Mouse (Mus musculus) forebrain, postnatal 0 days (tissue): Measurements from ENCODE around the gene Hoxb2. TPM values are rescaled to one million over a fixed set of nuclear protein-coding genes. Genes with fewer than 3 reads are reported as not detected.

Experiments used
- ATAC-seq: fragments of 200-750 bp; cut with Nextera tagmentation; 2 replicates; pipeline ENCODE4 v1.8.0; 2017; ENCODE audit warnings: mild to moderate bottlenecking, moderate library complexity
- DNase-seq: peaks from one replicate; pipeline ENCODE4 v3.0.0-alpha.2; 2015
- H3K27ac ChIP-seq: fragments of 300-500 bp; sonication (generic); 2 replicates; pipeline ENCODE4 v1.5.1; 2014; ENCODE audit warnings: low read depth, mild to moderate bottlenecking, antibody characterized with exemption, low read length, moderate library complexity, mixed read lengths
- H3K27me3 ChIP-seq: fragments of 300-500 bp; sonication (generic); 2 replicates; pipeline ENCODE4 v1.6.1; 2014; ENCODE audit warnings: mild to moderate bottlenecking, low read length, mixed read lengths; ENCODE audit not compliant: insufficient read depth
- H3K36me3 ChIP-seq: fragments of 300-500 bp; sonication (generic); 2 replicates; pipeline ENCODE4 v1.6.1; 2014; ENCODE audit warnings: mild to moderate bottlenecking, moderate library complexity; ENCODE audit not compliant: insufficient read depth
- H3K4me1 ChIP-seq: fragments of 300-500 bp; sonication (generic); 2 replicates; pipeline ENCODE4 v1.6.1; 2014; ENCODE audit warnings: antibody characterized with exemption; ENCODE audit not compliant: insufficient read depth
- H3K4me2 ChIP-seq: fragments of 300-500 bp; sonication (generic); 2 replicates; pipeline ENCODE4 v1.6.1; 2014; ENCODE audit warnings: low read depth, mild to moderate bottlenecking, moderate library complexity
- H3K4me3 ChIP-seq: fragments of 300-500 bp; sonication (generic); 2 replicates; pipeline ENCODE4 v1.5.1; 2014; ENCODE audit warnings: low read depth, low read length, mixed read lengths
- H3K9ac ChIP-seq: fragments of 300-500 bp; sonication (generic); 2 replicates; pipeline ENCODE4 v1.6.1; 2014; ENCODE audit warnings: mild to moderate bottlenecking
- H3K9me3 ChIP-seq: fragments of 300-500 bp; sonication (generic); 2 replicates; pipeline ENCODE4 v1.6.1; 2016; ENCODE audit warnings: low read length
- CTCF ChIP-seq: sonication (generic); IDR thresholded peaks from 2 replicates; pipeline ENCODE4 v1.5.1; 2016; ENCODE audit warnings: antibody characterized with exemption, control low read depth, low read depth
- WGBS: fragments of 180-500 bp; shearing (Covaris S2); extraction: QIAGEN DNeasy Blood & Tissue Kit; methylation state at CpG from one replicate; pipeline ENCODE4 v1.1.7; 2014; 5-methylcytosine and 5-hydroxymethylcytosine counted together
- polyA plus RNA-seq: library from polyadenylated mRNA; unstranded; fragments of >200 nt; fragmentation: Nextera tagmentation; extraction: Ambion mirVana; gene quantifications from 2 replicates; pipeline ENCODE4 v1.2.1, GENCODE M21; 2015
- total RNA-seq: library from RNA; depleted of rRNA; stranded (reverse); fragments of >200 nt; gene quantifications from 2 replicates; pipeline ENCODE4 v1.2.3, GENCODE M21; 2014

Hoxb2 gene
- total and polyA plus RNA-seq, 2 experiments from 2014 or later, result not detected

- no peaks in the 10 kb centered on the region for H3K9me3 ChIP-seq
- ATAC-seq (no peak), DNase-seq (no peak)
- H3K4me3 ChIP-seq, result no peak overlapping the region
- TF ChIP-seq CTCF, result no peak
- H3K27me3 ChIP-seq, result peaks cover 96% of the 10 kb centered on the region
- no peaks in the 10 kb centered on the region for H3K4me1 ChIP-seq
- H3K27ac ChIP-seq, result no peak overlapping the region
- no peak overlapping the region for H3K4me2 ChIP-seq
- WGBS, result 1% methylated on average over 47 of the region's 47 CpGs
- no peak overlapping the region for H3K9ac ChIP-seq
- H3K36me3 ChIP-seq, result no peaks in the 10 kb centered on the region
These were observed 16.0 kb downstream of the Hoxb2 start for GRCm38 (mm10) chr11:96366092-96367041.

- H3K4me2 ChIP-seq, result no peak overlapping the region
These were observed 16.8 kb downstream of the Hoxb2 start for GRCm38 (mm10) chr11:96367141-96367540.

GRCm38 (mm10) chr11:96368686-96369085 lies 18.4 kb downstream of the Hoxb2 start:
- peaks cover 97% of the 10 kb centered on the region for H3K27me3 ChIP-seq
- H3K36me3 ChIP-seq, result no peaks in the 10 kb centered on the region
- no peaks in the 10 kb centered on the region for H3K4me1 ChIP-seq
- TF ChIP-seq CTCF, result no peak
- no peaks in the 10 kb centered on the region for H3K9me3 ChIP-seq
- 12% methylated on average over 5 of the region's 5 CpGs for WGBS
- no peak overlapping the region for H3K27ac ChIP-seq
- no peak overlapping the region for H3K9ac ChIP-seq
- no peak overlapping the region for H3K4me2 ChIP-seq
- DNase-seq (no peak), ATAC-seq (no peak)
- no peak overlapping the region for H3K4me3 ChIP-seq

More at GRCm38 (mm10) chr11:96367141-96367540, 16.8 kb downstream of the Hoxb2 start:
- Histone ChIP-seq H3K27ac (no peak overlapping the region), H3K9me3 (no peaks in the 10 kb centered on the region), H3K27me3 (peaks cover 95% of the 10 kb centered on the region), H3K36me3 (no peaks in the 10 kb centered on the region), H3K9ac (no peak overlapping the region), H3K4me3 (no peak overlapping the region), H3K4me1 (no peaks in the 10 kb centered on the region)
- no peak for TF ChIP-seq CTCF
- DNase-seq, result no peak
- no peak for ATAC-seq
- 11% methylated on average over 6 of the region's 6 CpGs for WGBS

- no peaks in the 10 kb centered on the region for H3K9me3 ChIP-seq
- ATAC-seq, result no peak
- no peak overlapping the region for H3K9ac ChIP-seq
- no peaks in the 10 kb centered on the region for H3K4me1 ChIP-seq
- WGBS, result 7% methylated on average over 7 of the region's 7 CpGs
- no peak overlapping the region for H3K4me2 ChIP-seq
- no peak overlapping the region for H3K4me3 ChIP-seq
- DNase-seq, result no peak
- H3K36me3 ChIP-seq, result no peaks in the 10 kb centered on the region
- H3K27me3 ChIP-seq, result peaks cover 97% of the 10 kb centered on the region
- TF ChIP-seq CTCF, result no peak
- no peak overlapping the region for H3K27ac ChIP-seq
These were observed 18.8 kb downstream of the Hoxb2 start for GRCm38 (mm10) chr11:96369140-96369539.

- Histone ChIP-seq H3K9me3 (no peaks in the 10 kb centered on the region), H3K4me1 (no peaks in the 10 kb centered on the region), H3K4me2 (no peak overlapping the region), H3K9ac (no peak overlapping the region), H3K27ac (no peak overlapping the region), H3K36me3 (no peaks in the 10 kb centered on the region), H3K4me3 (no peak overlapping the region), H3K27me3 (peaks cover 94% of the 10 kb centered on the region)
- no peak for DNase-seq
- TF ChIP-seq CTCF, result no peak
- WGBS, result 11% methylated on average over 3 of the region's 3 CpGs
- no peak for ATAC-seq
These were observed 21.4 kb downstream of the Hoxb2 start for GRCm38 (mm10) chr11:96371726-96372125.

GRCm38 (mm10) chr11:96372519-96372918 lies 22.2 kb downstream of the Hoxb2 start:
- Histone ChIP-seq H3K9ac (no peak overlapping the region), H3K4me2 (no peak overlapping the region), H3K9me3 (no peaks in the 10 kb centered on the region), H3K36me3 (no peaks in the 10 kb centered on the region), H3K4me3 (no peak overlapping the region), H3K27ac (no peak overlapping the region), H3K4me1 (no peaks in the 10 kb centered on the region), H3K27me3 (peaks cover 92% of the 10 kb centered on the region)
- TF ChIP-seq CTCF, result no peak
- DNase-seq, result no peak
- WGBS, result 7% methylated on average over 3 of the region's 3 CpGs
- no peak for ATAC-seq

- H3K4me3 ChIP-seq, result no peak overlapping the region
- H3K4me1 ChIP-seq, result no peaks in the 10 kb centered on the region
- H3K9ac ChIP-seq, result no peak overlapping the region
- no peaks in the 10 kb centered on the region for H3K36me3 ChIP-seq
- no peak for TF ChIP-seq CTCF
- no peak overlapping the region for H3K27ac ChIP-seq
- ATAC-seq (no peak), DNase-seq (no peak)
- peaks cover 72% of the 10 kb centered on the region for H3K27me3 ChIP-seq
- H3K9me3 ChIP-seq, result no peaks in the 10 kb centered on the region
- H3K4me2 ChIP-seq, result no peak overlapping the region
- WGBS, result 3% methylated on average over 7 of the region's 7 CpGs
These were observed 24.5 kb downstream of the Hoxb2 start for GRCm38 (mm10) chr11:96374810-96375209.
